Mouse (Mus musculus) hindbrain, embryonic 11.5 days (tissue): ENCODE measurements around the gene Hpd. TPM values are rescaled to one million over a fixed set of nuclear protein-coding genes. Genes with fewer than 3 reads are reported as not detected.

ENCODE experiments used
- ATAC-seq: fragments of 200-750 bp; cut with Nextera tagmentation; 2 replicates; pipeline ENCODE4 v1.8.0; 2017; ENCODE audit warnings: mild to moderate bottlenecking, moderate TSS enrichment, moderate library complexity; ENCODE audit not compliant: low FRiP score
- DNase-seq: peaks from one replicate; pipeline ENCODE4 v3.0.0-alpha.2; 2015; ENCODE audit warnings: low spot score
- H3K27ac ChIP-seq: fragments of 300-500 bp; sonication (generic); 2 replicates; pipeline ENCODE4 v1.5.1; 2014; ENCODE audit warnings: mild to moderate bottlenecking, low read depth, low read length
- H3K27me3 ChIP-seq: fragments of 300-500 bp; sonication (generic); 2 replicates; pipeline ENCODE4 v1.6.1; 2014; ENCODE audit warnings: mild to moderate bottlenecking, low read length, moderate library complexity, mixed read lengths; ENCODE audit not compliant: control insufficient read depth, insufficient read depth
- H3K36me3 ChIP-seq: fragments of 300-500 bp; sonication (generic); 2 replicates; pipeline ENCODE4 v1.6.1; 2014; ENCODE audit warnings: mild to moderate bottlenecking, low read length, moderate library complexity, mixed read lengths; ENCODE audit not compliant: control insufficient read depth, insufficient read depth
- H3K4me1 ChIP-seq: fragments of 300-500 bp; sonication (generic); replicated peaks from 2 replicates; pipeline ENCODE4 v1.6.1; 2014; ENCODE audit warnings: low read length, mixed read lengths; ENCODE audit not compliant: control insufficient read depth, insufficient read depth
- H3K4me2 ChIP-seq: fragments of 300-500 bp; sonication (generic); replicated peaks from 2 replicates; pipeline ENCODE4 v1.6.1; 2014; ENCODE audit warnings: mild to moderate bottlenecking, low read depth, low read length
- H3K4me3 ChIP-seq: fragments of 300-500 bp; sonication (generic); 2 replicates; pipeline ENCODE4 v1.5.1; 2014; ENCODE audit warnings: low read depth, low read length
- H3K9ac ChIP-seq: fragments of 300-500 bp; sonication (generic); 2 replicates; pipeline ENCODE4 v1.6.1; 2014; ENCODE audit warnings: low read depth, low read length
- H3K9me3 ChIP-seq: fragments of 300-500 bp; sonication (generic); 2 replicates; pipeline ENCODE4 v1.6.1; 2016; ENCODE audit warnings: low read length; ENCODE audit not compliant: control insufficient read depth
- WGBS: fragments of 180-500 bp; shearing (Covaris S2); extraction: QIAGEN DNeasy Blood & Tissue Kit; methylation state at CpG from one replicate; pipeline ENCODE4 v1.1.7; 2014; 5-methylcytosine and 5-hydroxymethylcytosine counted together
- polyA plus RNA-seq: library from polyadenylated mRNA; unstranded; fragments of >200 nt; fragmentation: Nextera tagmentation; extraction: Ambion mirVana; gene quantifications from 2 replicates; pipeline ENCODE4 v1.2.1, GENCODE M21; 2014

The Hpd gene
- polyA plus RNA-seq, 1 experiment from 2014 or later = not detected

DNA sequence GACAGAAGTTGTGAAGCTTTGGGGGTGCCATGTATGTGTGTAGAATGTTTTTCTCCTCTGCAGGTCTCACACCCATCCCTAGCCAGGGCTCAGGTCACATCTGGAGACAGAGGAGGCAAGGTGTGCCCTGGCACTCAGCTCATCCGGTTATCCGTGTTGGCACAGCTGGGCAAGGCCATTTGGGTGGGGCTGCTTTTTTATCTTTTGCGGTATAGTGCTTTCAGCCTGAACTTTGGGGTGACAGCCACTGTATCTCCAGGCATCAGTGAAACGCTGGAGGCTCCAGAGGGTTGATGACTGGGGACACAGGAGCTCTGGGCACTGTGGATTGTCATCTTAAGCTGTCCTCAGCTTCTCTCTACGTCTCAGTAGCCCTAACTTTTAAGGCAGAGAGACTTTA is 10.9 kb upstream of the Hpd start:
- Histone ChIP-seq H3K27me3 (no peaks in the 10 kb centered on the region), H3K4me1 (no peaks in the 10 kb centered on the region), H3K9ac (no peak overlapping the region), H3K9me3 (no peaks in the 10 kb centered on the region), H3K4me3 (no peak overlapping the region), H3K27ac (no peak overlapping the region), H3K36me3 (no peaks in the 10 kb centered on the region), H3K4me2 (no peak overlapping the region)
- DNase-seq (no peak), ATAC-seq (no peak)
- 86% methylated on average over 5 of the region's 5 CpGs for WGBS

GRCm38 (mm10) chr5:123192606-123193150 is 10.2 kb upstream of the Hpd start:
- DNase-seq = no peak
- 58% methylated on average over 9 of the region's 9 CpGs for WGBS
- no peaks in the 10 kb centered on the region for H3K36me3 ChIP-seq
- H3K27ac ChIP-seq = no peak overlapping the region
- no peak overlapping the region for H3K4me2 ChIP-seq
- no peak overlapping the region for H3K9ac ChIP-seq
- no peaks in the 10 kb centered on the region for H3K27me3 ChIP-seq
- no peaks in the 10 kb centered on the region for H3K9me3 ChIP-seq
- H3K4me1 ChIP-seq = no peaks in the 10 kb centered on the region
- ATAC-seq = no peak
- no peak overlapping the region for H3K4me3 ChIP-seq

GRCm38 (mm10) chr5:123191427-123191826 is 8.9 kb upstream of the Hpd start:
- H3K4me2 ChIP-seq = no peak overlapping the region
- no peak overlapping the region for H3K27ac ChIP-seq
- no peak overlapping the region for H3K9ac ChIP-seq
- H3K9me3 ChIP-seq = no peaks in the 10 kb centered on the region
- no peaks in the 10 kb centered on the region for H3K4me1 ChIP-seq
- H3K27me3 ChIP-seq = no peaks in the 10 kb centered on the region
- DNase-seq (no peak), ATAC-seq (no peak)
- H3K4me3 ChIP-seq = no peak overlapping the region
- 87% methylated on average over 6 of the region's 6 CpGs for WGBS
- no peaks in the 10 kb centered on the region for H3K36me3 ChIP-seq

DNA sequence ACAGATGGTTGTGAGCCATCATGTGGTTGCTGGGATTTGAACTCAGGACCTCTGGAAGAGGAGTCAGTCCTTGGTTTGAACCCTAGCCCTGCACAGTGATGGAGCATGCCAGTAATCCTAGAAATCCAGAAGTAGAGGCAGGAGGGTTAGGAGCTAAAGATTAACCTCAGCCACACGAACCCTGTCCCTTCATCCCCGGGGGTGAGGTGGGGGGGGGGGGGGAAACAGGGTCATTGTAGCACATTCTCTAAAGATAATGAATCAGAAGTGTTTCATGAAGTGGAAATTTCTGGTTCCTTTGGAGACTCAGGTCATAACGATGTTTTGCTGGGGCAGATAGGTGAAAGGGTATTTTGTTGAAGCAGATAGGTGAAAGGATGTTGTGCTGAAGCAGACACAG is 8.4 kb upstream of the Hpd start:
- H3K9me3 ChIP-seq = no peaks in the 10 kb centered on the region
- no peak overlapping the region for H3K9ac ChIP-seq
- H3K4me2 ChIP-seq = no peak overlapping the region
- no peaks in the 10 kb centered on the region for H3K36me3 ChIP-seq
- H3K27me3 ChIP-seq = no peaks in the 10 kb centered on the region
- no peak overlapping the region for H3K4me3 ChIP-seq
- 88% methylated on average over 3 of the region's 3 CpGs for WGBS
- H3K4me1 ChIP-seq = no peaks in the 10 kb centered on the region
- DNase-seq = no peak
- ATAC-seq = no peak
- H3K27ac ChIP-seq = no peak overlapping the region

- no peak overlapping the region for H3K4me2 ChIP-seq
- no peaks in the 10 kb centered on the region for H3K36me3 ChIP-seq
- 91% methylated on average over 3 of the region's 3 CpGs for WGBS
- no peaks in the 10 kb centered on the region for H3K9me3 ChIP-seq
- no peak overlapping the region for H3K4me3 ChIP-seq
- H3K27ac ChIP-seq = no peak overlapping the region
- H3K9ac ChIP-seq = no peak overlapping the region
- H3K4me1 ChIP-seq = no peaks in the 10 kb centered on the region
- H3K27me3 ChIP-seq = no peaks in the 10 kb centered on the region
- ATAC-seq (no peak), DNase-seq (no peak)
Measured at GRCm38 (mm10) chr5:123187306-123187705, 4.8 kb upstream of the Hpd start.

DNA sequence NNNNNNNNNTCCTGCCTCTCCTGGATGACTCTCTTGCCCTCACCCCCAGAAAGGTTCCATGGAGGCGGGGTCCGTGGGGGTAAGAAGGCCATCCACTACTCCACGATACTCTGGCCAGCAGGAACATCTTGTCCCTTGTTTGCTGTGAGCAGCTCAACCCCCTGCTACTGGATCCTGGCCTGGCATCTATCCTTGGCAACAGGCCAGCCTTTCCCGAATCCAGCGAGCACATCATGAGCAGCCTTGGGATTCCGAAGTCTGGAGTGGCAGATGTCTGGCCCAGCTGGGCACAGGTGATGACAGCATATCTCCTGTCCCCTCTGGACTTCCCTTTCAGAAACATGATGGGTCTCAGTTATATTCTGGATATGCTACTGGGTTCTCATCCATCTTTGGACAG is 3.4 kb upstream of the Hpd start:
- Histone ChIP-seq H3K4me3 (no peak overlapping the region), H3K4me2 (no peak overlapping the region), H3K27me3 (no peaks in the 10 kb centered on the region), H3K9ac (no peak overlapping the region), H3K9me3 (no peaks in the 10 kb centered on the region), H3K4me1 (no peaks in the 10 kb centered on the region), H3K36me3 (no peaks in the 10 kb centered on the region), H3K27ac (no peak overlapping the region)
- WGBS = 80% methylated on average over 6 of the region's 6 CpGs
- ATAC-seq (no peak), DNase-seq (no peak)

- Histone ChIP-seq H3K4me2 (no peak overlapping the region), H3K27ac (no peak overlapping the region), H3K9ac (no peak overlapping the region), H3K4me3 (no peak overlapping the region), H3K27me3 (no peaks in the 10 kb centered on the region), H3K9me3 (no peaks in the 10 kb centered on the region), H3K36me3 (no peaks in the 10 kb centered on the region), H3K4me1 (no peaks in the 10 kb centered on the region)
- ATAC-seq = no peak
- no peak for DNase-seq
- WGBS = 68% methylated on average over 6 of the region's 6 CpGs
Measured at GRCm38 (mm10) chr5:123181536-123181935, 991 bp downstream of the Hpd start.

GRCm38 (mm10) chr5:123180390-123180789 is 2.1 kb downstream of the Hpd start:
- no peaks in the 10 kb centered on the region for H3K27me3 ChIP-seq
- H3K4me3 ChIP-seq = no peak overlapping the region

GRCm38 (mm10) chr5:123178792-123179191 is 3.7 kb downstream of the Hpd start:
- Histone ChIP-seq H3K4me1 (no peaks in the 10 kb centered on the region), H3K4me2 (no peak overlapping the region), H3K36me3 (no peaks in the 10 kb centered on the region), H3K9me3 (no peaks in the 10 kb centered on the region), H3K27ac (no peak overlapping the region), H3K9ac (no peak overlapping the region), H3K4me3 (no peak overlapping the region), H3K27me3 (no peaks in the 10 kb centered on the region)
- 89% methylated on average over 5 of the region's 5 CpGs for WGBS
- ATAC-seq (no peak), DNase-seq (no peak)

More at GRCm38 (mm10) chr5:123180390-123180789, 2.1 kb downstream of the Hpd start:
- 93% methylated on average over 15 of the region's 15 CpGs for WGBS
- DNase-seq = no peak
- Histone ChIP-seq H3K9me3 (no peaks in the 10 kb centered on the region), H3K27ac (no peak overlapping the region), H3K4me2 (no peak overlapping the region), H3K4me1 (no peaks in the 10 kb centered on the region), H3K9ac (no peak overlapping the region), H3K36me3 (no peaks in the 10 kb centered on the region)
- no peak for ATAC-seq
